Mouse (Mus musculus): Measurements from ENCODE around the gene Cmbl. TPM values are rescaled to one million over a fixed set of nuclear protein-coding genes. Genes with fewer than 3 reads are reported as not detected.

The Cmbl gene
- polyA plus RNA-seq (2012; rRNA removed): 5.1 and 5.5 TPM in 2 replicates
- polyA plus RNA-seq (2014; fragmentation: Nextera tagmentation; extraction: Ambion mirVana): 5.0 and 6.8 TPM in 2 replicates

GRCm38 (mm10) chr15:31565184-31565583, at the start of gene Cmbl:
Cmbl (plus strand) TSS chr15:31565389.
- H3K9me3 ChIP-seq (ENCODE audit: control insufficient read depth, low read length): no peaks in the 10 kb centered on the region
- no peak for DNase-seq (ENCODE audit: low read depth in 3 of 3, low spot score in 3 of 3)
- no peak for TF ChIP-seq EP300 (IDR thresholded peaks at IDR 0.05; ENCODE audit: low read depth)
- TF ChIP-seq CTCF (IDR thresholded peaks at IDR 0.05; ENCODE audit: low read depth): no peak
- H3K4me1 ChIP-seq (replicated peaks; ENCODE audit: control insufficient read depth in 2 of 2, insufficient read depth in 2 of 2, low read length in 1 of 2): peaks cover 0 to 12% of the 10 kb centered on the region in 2 experiments; a peak in 2 of 4 replicates
- no peak within 1 kb of the TSS for H3K9ac ChIP-seq (replicated peaks)
- ATAC-seq (ENCODE audit: insufficient read depth): no peak
- 60% methylated on average over 5 of the region's 5 CpGs for WGBS (ENCODE audit: insufficient replicate concordance)
- H3K27me3 ChIP-seq (ENCODE audit: control insufficient read depth, insufficient read depth, low read length): no peaks in the 10 kb centered on the region
- H3K4me3 ChIP-seq (ENCODE audit: insufficient read depth in 1 of 2, low read depth in 2 of 2, low read length in 2 of 2): no peak within 1 kb of the TSS
- no peak within 1 kb of the TSS for H3K4me2 ChIP-seq (ENCODE audit: low read depth)
- no peaks in the 10 kb centered on the region for H3K36me3 ChIP-seq (replicated peaks; ENCODE audit: control insufficient read depth, insufficient read depth, low read depth)
- no peak within 1 kb of the TSS for H3K27ac ChIP-seq

- DNase-seq (ENCODE audit: low read depth in 3 of 3, low spot score in 3 of 3) (no peak), ATAC-seq (ENCODE audit: insufficient read depth) (no peak)
- Histone ChIP-seq H3K4me2 (ENCODE audit: low read depth) (no peak overlapping the region), H3K4me1 (replicated peaks; ENCODE audit: control insufficient read depth in 2 of 2, insufficient read depth in 2 of 2, low read length in 1 of 2) (peaks cover 8 to 10% of the 10 kb centered on the region in 2 experiments), H3K27ac (no peak overlapping the region), H3K4me3 (ENCODE audit: insufficient read depth in 1 of 2, low read depth in 2 of 2, low read length in 2 of 2) (no peak overlapping the region), H3K27me3 (ENCODE audit: control insufficient read depth, insufficient read depth, low read length) (no peaks in the 10 kb centered on the region), H3K9ac (replicated peaks) (no peak overlapping the region), H3K36me3 (replicated peaks; ENCODE audit: control insufficient read depth, insufficient read depth, low read depth) (no peaks in the 10 kb centered on the region), H3K9me3 (ENCODE audit: control insufficient read depth, low read length) (no peaks in the 10 kb centered on the region)
- TF ChIP-seq EP300 (IDR thresholded peaks at IDR 0.05; ENCODE audit: low read depth) (no peak), CTCF (IDR thresholded peaks at IDR 0.05; ENCODE audit: low read depth) (peak; percentile 32; the same call in 1 of the 2 replicates)
- 48% methylated on average over 1 of the region's 1 CpGs for WGBS (ENCODE audit: insufficient replicate concordance)
Observed at GRCm38 (mm10) chr15:31517186-31517585, 48.0 kb upstream of the Cmbl start.

- Histone ChIP-seq H3K4me3 (ENCODE audit: insufficient read depth in 1 of 2, low read depth in 2 of 2, low read length in 2 of 2) (no peak overlapping the region), H3K36me3 (replicated peaks; ENCODE audit: control insufficient read depth, insufficient read depth, low read depth) (no peaks in the 10 kb centered on the region), H3K27me3 (ENCODE audit: control insufficient read depth, insufficient read depth, low read length) (no peaks in the 10 kb centered on the region), H3K27ac (no peak overlapping the region), H3K9me3 (ENCODE audit: control insufficient read depth, low read length) (no peaks in the 10 kb centered on the region), H3K4me1 (replicated peaks; ENCODE audit: control insufficient read depth in 2 of 2, insufficient read depth in 2 of 2, low read length in 1 of 2) (peaks cover 9 to 13% of the 10 kb centered on the region in 2 experiments; a peak in 3 of 4 replicates), H3K9ac (replicated peaks) (no peak overlapping the region), H3K4me2 (ENCODE audit: low read depth) (no peak overlapping the region)
- ATAC-seq (ENCODE audit: insufficient read depth) (no peak), DNase-seq (ENCODE audit: low read depth in 3 of 3, low spot score in 3 of 3) (no peak)
- 44% methylated on average over 2 of the region's 2 CpGs for WGBS (ENCODE audit: insufficient replicate concordance)
- no peak for TF ChIP-seq EP300 (IDR thresholded peaks at IDR 0.05; ENCODE audit: low read depth)
- TF ChIP-seq CTCF (IDR thresholded peaks at IDR 0.05; ENCODE audit: low read depth): no peak
Observed at GRCm38 (mm10) chr15:31518371-31518770, 46.8 kb upstream of the Cmbl start.

- Histone ChIP-seq H3K9me3 (ENCODE audit: control insufficient read depth, low read length) (no peaks in the 10 kb centered on the region), H3K36me3 (replicated peaks; ENCODE audit: control insufficient read depth, insufficient read depth, low read depth) (no peaks in the 10 kb centered on the region), H3K27ac (no peak overlapping the region), H3K4me3 (ENCODE audit: insufficient read depth in 1 of 2, low read depth in 2 of 2, low read length in 2 of 2) (no peak overlapping the region), H3K4me2 (ENCODE audit: low read depth) (no peak overlapping the region), H3K9ac (replicated peaks) (no peak overlapping the region), H3K27me3 (ENCODE audit: control insufficient read depth, insufficient read depth, low read length) (no peaks in the 10 kb centered on the region), H3K4me1 (replicated peaks; ENCODE audit: control insufficient read depth in 2 of 2, insufficient read depth in 2 of 2, low read length in 1 of 2) (peaks cover 12 to 18% of the 10 kb centered on the region in 2 experiments)
- ATAC-seq (ENCODE audit: insufficient read depth) (no peak), DNase-seq (ENCODE audit: low read depth in 3 of 3, low spot score in 3 of 3) (no peak)
- 34% methylated on average over 5 of the region's 5 CpGs for WGBS (ENCODE audit: insufficient replicate concordance)
- TF ChIP-seq CTCF (IDR thresholded peaks at IDR 0.05; ENCODE audit: low read depth) (no peak), EP300 (IDR thresholded peaks at IDR 0.05; ENCODE audit: low read depth) (no peak)
Observed at GRCm38 (mm10) chr15:31519000-31519399, 46.2 kb upstream of the Cmbl start.

- no peak overlapping the region for H3K4me3 ChIP-seq (ENCODE audit: insufficient read depth in 1 of 2, low read depth in 2 of 2, low read length in 2 of 2)
- no peak overlapping the region for H3K9ac ChIP-seq (replicated peaks)
- DNase-seq (ENCODE audit: low read depth in 3 of 3, low spot score in 3 of 3): no peak
- ATAC-seq (ENCODE audit: insufficient read depth): no peak
- H3K4me2 ChIP-seq (ENCODE audit: low read depth): no peak overlapping the region
- H3K9me3 ChIP-seq (ENCODE audit: control insufficient read depth, low read length): no peaks in the 10 kb centered on the region
- no peak for TF ChIP-seq EP300 (IDR thresholded peaks at IDR 0.05; ENCODE audit: low read depth)
- no peak for TF ChIP-seq CTCF (IDR thresholded peaks at IDR 0.05; ENCODE audit: low read depth)
- H3K4me1 ChIP-seq (replicated peaks; ENCODE audit: control insufficient read depth in 2 of 2, insufficient read depth in 2 of 2, low read length in 1 of 2): peaks cover 21% of the 10 kb centered on the region in 2 experiments
- WGBS (ENCODE audit: insufficient replicate concordance): 60% methylated on average over 1 of the region's 1 CpGs
- no peaks in the 10 kb centered on the region for H3K36me3 ChIP-seq (replicated peaks; ENCODE audit: control insufficient read depth, insufficient read depth, low read depth)
- H3K27me3 ChIP-seq (ENCODE audit: control insufficient read depth, insufficient read depth, low read length): no peaks in the 10 kb centered on the region
- H3K27ac ChIP-seq: no peak overlapping the region
Observed at GRCm38 (mm10) chr15:31526463-31526862, 38.7 kb upstream of the Cmbl start.

Data from liver, embryonic 14.5 days (tissue).